Mouse (Mus musculus) B cell, adult 2 months (primary cell): ENCODE results near the gene Rln1.

Source experiments
- DNase-seq, 2 experiments: peaks; one replicate each; pipeline ENCODE4 v3.0.0; 2022

The Rln1 gene

DNA sequence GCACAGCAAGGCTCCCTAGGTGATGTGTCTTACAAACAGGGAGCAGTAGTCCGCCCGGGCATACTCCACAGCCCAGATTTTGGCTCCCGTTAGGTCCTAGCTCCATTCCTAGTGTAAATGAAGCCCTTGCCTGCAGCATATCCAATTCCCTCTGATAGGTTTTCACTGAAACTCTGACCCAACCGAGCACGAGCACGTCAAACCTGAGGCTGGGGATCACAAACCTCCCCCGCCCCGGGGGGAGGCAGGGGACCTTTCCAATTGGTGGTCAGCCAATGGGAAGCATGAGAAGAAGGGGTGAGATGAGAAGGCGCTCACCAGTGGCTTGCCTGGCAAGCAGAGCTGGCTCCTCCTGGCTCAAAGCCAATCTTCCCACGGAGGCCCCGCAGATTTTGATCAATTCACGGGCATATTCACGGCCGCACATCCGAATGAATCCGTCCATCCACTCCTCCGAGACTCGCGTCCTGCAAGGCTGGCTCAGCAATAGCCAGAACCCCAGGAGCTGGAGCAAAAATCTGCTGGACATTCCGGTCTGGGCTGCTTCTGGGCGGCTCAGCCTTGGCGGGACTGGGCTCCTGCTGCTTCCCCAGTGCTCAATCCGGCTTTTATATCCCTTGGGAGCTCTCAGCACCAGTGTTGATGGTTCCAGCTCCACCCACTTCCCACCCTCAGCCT is at the start of gene Rln1:
TSS of gene Rln1 (minus strand) at position 603 of the 678 bp plus-strand sequence.
- no peak for DNase-seq

DNA sequence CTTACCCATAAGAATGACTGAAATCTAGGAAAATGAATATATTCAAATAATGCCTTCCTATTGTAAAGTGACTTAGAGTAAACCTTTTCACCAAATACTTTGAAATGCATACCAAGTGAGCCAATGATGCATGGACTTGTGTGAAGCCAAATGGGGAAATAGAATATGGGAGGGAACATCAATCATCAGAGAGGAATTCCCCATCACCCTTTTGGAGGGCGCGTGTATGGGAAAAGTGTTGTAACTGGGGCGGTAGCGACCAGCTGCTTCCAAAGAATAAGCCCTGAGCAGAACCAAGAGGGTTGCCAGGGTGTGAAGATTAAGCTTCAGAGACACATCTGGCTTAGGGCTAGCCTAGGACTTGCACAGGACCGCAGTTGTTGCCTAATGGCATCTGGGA is 48.9 kb upstream of the Rln1 start:
- no peak for DNase-seq

DNA sequence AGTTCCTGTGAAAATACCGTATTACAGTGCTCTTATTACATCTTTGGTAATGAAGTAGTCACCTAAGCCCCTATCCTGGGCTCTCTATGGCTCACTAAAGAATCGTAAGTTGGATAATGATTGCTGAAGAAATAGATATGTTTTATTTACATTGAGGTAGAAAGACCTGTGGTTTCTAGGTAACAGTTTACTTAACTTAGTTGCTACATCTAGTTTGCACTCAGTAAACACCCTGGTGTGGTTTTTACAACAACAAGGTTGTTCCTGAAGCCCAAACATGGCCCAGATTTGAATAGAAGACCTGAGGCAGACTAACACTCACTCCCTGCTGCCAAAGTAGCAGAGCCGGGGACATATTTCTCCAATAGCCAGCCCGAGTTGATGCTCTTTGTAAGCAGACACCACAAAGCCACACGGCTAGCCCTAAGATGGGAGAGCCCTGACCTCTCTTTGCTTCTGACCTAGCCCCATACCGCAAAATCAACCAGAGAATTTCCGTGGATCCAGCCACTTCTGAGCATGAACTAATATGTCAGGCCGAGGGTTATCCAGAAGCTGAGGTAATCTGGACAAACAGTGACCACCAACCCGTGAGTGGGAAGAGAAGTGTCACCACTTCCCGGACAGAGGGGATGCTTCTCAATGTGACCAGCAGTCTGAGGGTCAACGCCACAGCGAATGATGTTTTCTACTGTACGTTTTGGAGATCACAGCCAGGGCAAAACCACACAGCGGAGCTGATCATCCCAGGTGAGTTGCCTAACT is 45.6 kb upstream of the Rln1 start:
- no peak for DNase-seq

DNA sequence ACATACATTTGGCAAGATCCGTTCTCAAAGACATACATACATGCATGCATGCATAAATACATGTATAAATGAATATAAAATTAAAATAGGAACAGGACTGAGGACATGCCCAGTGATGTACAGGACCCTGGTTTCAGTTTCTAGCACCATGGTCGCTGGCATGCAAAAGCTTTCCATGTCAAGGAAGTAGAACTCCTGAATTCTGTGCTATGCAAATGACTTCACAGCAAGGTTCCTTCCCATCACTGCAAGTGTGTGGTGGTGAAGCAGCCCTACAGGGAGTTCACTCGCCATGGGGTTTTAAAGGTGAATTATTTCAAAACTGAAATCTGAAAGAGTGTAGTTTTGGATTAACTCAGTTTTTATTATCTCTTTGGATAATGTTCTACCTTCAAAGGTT is 41.9 kb upstream of the Rln1 start:
- no peak for DNase-seq

DNA sequence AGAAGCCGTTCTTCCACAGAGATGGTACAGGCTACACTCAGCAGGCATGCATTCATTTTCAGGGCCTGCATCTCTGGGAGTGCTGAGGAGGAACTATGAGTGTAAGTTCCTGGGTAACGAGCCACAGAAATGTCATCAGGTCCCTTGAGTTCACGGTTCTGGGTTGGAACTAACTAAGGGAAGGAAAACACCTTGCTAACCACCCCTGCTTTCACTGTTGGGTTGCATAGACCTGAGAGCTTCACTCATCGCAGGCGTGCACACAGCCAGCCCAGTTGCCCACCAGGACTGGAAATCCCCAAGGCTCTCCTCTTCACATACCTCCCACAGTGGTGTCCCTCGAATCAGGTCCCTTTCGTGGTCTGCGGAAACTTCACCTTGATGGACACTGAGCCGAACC is 40.5 kb upstream of the Rln1 start:
- DNase-seq: no peak

DNA sequence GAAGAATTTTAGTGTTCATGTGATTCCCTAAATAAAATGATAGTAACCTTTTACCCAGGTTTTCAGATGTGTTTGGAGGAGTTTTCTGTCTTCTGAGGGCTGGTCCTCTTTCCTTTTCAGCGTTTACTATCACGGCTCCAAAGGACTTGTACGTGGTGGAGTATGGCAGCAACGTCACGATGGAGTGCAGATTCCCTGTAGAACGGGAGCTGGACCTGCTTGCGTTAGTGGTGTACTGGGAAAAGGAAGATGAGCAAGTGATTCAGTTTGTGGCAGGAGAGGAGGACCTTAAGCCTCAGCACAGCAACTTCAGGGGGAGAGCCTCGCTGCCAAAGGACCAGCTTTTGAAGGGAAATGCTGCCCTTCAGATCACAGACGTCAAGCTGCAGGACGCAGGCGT is 39.0 kb upstream of the Rln1 start:
- no peak for DNase-seq

DNA sequence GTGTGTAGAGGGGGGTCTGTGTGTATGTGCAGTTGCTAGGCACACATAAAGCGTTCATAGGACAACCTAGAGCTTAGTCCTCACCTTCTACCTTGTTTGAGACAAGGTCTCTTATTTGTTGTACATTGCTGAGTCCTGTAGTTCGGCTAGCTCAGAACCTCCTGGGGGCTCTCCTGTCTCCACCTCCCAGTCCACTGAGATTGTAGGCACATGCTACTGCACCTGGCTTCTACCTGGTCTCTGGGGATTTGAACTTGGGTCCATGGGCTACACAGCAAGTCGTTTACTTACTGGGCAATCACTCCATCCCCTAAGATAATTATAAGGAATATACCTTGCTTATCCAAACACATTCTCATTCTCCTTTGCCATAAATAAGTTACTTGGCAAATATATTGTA is 38.2 kb upstream of the Rln1 start:
- DNase-seq: no peak

DNA sequence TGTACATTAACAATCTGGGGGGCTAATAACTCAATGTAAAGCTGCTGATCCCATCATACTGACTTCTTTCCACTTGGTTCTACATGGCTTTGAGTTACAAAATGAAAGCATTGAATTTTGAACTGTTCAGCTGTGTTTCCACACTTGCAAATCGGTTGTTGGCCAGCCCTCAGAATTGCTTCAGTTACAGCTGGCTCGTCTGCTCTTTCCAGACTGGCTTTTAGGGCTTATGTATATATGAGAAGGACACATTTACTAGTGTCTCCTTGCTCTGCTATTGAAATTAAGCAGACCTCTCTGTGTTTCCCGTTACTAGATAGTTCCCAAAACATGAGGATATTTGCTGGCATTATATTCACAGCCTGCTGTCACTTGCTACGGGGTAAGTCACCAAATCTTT is 37.7 kb upstream of the Rln1 start:
- no peak for DNase-seq

DNA sequence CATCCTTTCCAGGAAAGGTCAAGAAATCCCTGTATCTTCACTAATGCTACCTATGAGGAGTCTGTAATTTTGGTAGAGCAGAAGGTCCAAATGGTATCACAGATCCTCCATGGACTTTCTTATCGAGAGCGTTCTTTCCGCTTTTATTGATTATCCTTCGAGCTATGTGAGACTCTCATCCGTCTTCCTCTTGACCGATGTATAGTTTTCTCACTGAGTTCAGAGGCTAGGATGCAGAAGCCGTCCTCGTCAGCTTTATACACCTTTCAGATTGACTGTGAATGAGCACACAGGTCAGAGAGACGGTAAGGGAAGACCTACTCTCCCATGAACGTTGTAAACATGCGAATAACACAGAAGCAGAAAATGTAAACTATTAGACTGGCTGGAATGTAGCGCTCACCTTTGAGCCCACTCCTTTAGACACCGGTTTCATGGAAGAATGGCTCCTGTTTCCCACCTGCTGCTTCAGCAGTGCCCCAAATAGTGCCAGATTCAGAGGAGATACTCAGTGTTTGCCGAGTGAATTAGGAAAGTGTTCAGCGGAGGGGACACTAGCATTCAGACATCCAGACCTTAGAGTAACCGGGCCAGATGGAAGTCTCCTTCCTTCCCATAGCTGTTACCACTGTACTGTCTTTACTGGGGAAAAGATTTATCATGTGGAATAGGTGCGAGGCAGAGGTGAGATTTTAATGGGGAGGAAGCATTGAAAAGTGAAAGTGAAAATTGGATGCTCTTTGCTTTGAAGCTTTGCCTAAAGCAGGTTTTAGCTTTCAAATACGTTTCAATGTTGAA is 37.0 kb upstream of the Rln1 start:
- peak in 1 of 2 experiments; percentile 38 for DNase-seq

DNA sequence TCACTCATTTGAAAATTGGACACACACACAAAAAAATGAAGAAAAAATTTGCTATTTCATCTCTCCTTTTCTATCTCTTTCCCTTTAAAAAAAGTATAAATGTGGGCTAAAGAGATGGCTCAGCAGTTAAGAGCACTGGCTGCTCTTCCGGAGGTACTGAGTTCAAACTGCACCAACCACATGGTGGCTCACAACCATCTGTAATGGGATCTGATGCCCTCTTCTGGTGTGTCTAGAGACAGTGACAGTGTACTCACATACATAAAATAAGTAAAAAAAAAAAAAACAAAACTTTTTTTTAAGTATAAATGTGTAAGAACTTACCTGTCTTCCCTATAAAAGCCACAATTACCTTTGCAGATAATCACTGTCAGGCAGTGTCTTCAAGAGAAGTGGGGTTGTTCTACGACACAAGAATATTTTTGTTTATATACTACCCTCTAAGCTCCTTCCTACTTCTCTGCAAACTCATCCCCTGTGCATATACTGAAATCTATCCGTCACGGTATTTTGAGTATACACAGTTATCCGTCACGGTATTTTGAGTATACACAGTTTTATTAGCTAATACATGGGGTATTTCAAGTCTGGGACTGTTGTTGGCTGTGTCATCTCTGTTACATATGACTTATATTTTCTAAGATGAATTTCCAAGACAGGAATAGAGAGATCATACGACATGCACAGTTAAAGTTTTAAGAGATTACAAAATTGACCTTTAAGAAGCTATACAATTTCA is 36.2 kb upstream of the Rln1 start:
- no peak for DNase-seq

DNA sequence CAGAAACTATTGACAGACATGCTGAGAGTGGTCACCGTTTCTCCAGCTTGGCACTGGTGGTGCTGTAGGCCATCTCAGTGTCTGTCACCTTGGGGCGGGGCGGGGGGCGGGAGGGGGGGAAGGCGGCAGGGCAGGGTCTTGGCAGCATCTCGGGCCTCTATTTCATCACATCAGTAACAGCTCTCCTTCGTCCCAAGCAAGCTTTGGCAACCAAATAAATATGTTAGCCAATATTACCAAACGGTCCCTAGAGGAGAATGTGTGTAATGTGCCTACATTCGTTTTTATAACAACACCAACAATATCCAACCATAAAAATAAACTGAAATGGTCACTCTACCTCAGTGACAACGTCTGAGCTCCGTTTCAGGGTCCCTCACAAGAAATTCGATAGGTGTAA is 35.6 kb upstream of the Rln1 start:
- DNase-seq: no peak

DNA sequence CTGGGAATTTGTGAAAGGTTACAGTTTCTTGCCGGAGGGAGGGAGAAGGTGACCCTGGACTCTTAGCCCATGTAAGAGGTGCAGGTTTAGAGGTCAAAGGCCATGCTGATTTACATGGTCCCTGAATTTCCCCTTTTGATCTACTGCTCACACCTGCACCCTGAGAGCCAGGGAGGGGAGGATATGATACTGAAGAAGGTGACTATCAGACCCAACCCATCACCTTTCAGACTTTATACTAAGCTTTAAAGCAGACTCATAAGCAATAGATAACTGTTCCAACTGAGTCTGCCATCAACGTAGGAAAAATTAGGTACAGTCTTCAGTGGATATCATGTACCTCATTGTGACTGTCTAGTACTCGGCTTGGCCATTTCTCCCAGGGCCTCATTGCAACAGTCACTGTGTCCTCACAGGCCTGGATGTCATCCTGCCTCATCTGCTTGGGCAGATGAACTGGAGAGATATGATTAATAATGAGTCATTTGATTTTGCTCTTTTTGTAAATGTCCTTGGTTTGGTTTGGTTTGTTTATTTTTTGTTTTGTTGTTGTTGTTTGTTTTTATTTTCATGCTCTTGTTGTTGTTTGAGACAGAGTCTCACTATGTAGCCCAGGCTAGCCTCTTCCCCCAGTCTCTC is 34.3 kb upstream of the Rln1 start:
- peak; percentile 40 to 43 for DNase-seq

DNA sequence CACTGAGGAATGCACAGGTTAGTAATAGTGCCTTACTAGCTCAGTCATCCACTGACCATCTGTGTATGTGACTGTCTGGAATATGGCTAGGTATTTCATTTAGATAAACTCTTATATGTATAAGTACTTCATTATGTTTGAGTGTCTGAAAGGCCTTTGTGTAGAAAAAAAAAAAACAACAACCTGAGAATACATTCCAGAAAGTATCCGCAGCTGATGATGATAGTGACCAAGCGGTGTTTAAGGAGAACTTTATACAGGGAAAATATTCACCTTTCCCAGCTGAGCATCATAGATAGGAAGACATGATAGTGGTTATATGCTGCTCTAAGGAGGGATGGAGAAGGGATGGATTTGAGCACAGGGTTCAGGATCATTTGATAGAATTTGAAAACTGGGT is 33.6 kb upstream of the Rln1 start:
- no peak for DNase-seq

DNA sequence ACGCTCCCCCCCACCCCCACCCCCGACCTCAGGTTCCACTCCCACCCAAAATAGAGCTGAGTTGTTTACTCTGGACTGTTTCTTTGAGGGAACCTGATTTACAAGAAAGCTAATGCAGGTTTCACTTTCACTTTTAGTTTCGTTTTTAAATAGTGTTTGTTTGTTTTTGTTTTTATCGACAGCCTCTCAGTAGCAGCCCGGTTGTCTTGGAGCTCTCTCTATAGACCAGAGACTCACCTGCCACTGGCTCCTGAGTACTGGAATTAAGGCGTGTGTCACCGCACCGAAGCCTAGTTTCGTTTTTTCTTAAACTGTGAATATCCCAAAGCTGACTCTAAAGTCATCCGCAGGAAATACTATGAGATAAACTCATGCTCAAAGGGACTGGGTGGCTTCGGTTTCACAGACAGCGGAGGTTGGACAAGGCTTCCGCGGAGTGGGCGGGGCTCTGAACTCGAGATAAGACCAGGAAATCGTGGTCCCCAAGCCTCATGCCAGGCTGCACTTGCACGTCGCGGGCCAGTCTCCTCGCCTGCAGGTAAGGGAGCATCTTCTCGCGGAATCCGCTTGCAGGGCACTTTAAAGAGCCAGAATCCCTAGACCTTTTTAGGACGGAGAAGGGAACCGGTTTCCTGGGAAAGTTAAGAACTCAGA is 32.6 kb upstream of the Rln1 start, which contains the start of the genes Plgrkt and Cd274:
TSS of gene Plgrkt (minus strand) at position 422 of the 654 bp plus-strand sequence.
TSS of gene Cd274 (plus strand) at position 487 of the 654 bp plus-strand sequence.
- DNase-seq: peak; percentile 90 to 93

DNA sequence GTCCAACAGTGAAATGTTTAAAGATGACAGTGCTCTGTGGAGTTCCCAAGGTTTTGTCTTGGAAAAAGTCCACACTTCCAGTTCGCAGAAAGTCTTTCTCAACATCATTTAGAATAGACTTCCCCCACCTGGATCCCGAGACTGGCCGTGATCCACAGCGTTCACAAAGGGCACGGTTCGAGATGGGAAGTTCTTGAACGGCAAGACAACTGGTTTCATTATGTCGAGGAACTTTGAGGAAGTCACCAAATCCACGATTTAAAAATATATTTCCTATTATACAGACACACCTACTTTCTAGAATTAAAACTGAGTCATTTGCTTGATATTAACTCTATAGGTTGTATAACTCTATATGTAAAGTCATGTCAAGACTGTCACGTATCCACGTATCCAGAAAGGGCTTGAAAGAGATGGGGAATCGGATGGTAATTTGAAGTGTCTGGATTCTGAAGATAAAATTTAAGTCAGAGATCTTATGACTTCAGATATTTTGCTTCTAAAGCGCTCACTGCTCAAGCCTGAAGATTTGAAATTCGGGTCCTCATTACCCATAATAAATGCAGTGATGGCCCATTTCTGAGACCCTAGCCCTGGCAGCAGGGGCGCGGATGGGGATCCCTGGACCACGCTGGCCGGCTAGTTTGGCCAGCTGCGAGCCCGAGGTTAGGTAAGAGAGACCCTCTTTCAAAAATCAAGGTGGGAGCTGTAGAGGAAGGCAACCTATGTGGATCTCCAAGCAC is 31.9 kb upstream of the Rln1 start:
- peak; percentile 46 to 47 for DNase-seq

DNA sequence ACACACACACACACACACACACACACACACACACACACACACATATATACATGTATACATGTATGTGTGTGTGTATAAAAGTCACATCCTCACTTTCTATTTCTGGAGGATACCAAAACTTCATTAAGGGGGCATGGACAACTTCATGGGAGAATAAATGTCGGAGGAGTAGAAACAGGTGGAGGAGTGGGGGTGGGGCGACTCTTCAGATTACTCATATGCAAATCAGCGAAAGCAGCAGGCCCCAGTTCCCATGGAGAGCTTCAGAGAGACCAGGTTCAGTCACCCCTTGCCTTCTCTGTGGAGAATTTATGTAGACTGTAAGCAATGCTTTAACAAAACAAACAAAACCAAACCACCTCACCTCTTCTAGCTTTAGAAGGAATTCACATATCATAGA is 30.6 kb upstream of the Rln1 start:
- DNase-seq: peak; percentile 85 to 90

DNA sequence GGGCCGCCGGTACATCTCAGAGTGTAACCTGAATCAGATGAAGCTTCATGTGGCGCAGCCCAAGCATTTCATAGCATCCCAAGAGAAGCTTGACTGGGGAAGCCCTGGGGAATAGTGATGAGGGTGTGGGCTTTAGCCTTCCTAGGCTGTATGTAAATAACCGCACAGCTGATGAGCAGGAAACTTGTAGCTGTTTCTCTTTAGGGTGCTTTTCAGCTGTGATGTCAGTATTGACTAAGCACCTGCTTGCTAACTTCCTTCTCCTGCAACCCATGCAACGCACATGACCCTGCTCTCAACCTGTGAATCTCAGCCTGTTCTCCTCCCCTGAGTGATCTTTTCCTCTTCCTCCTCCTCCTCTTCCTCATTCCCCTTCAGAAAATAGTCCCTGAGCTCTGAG is 29.6 kb upstream of the Rln1 start:
- DNase-seq: peak; percentile 79 to 84

DNA sequence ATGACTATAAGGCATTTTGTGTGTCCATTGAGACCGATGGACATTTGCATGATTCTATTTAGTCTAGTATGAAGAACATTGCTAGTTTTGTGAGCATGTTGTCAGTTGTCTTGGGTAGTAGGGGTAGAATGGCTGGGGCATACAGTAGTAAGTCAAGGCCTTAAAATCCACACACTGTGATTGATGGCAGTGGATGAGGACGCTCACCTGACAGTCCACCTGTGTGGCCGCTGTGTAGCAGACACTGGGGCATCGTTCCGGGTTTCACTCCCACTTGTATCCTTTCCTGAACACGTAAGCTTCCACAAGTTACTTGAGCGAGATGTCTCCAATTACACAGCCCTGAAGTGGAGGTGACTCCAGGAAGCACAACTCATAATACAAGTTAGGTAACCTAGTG is 29.1 kb upstream of the Rln1 start:
- no peak for DNase-seq

DNA sequence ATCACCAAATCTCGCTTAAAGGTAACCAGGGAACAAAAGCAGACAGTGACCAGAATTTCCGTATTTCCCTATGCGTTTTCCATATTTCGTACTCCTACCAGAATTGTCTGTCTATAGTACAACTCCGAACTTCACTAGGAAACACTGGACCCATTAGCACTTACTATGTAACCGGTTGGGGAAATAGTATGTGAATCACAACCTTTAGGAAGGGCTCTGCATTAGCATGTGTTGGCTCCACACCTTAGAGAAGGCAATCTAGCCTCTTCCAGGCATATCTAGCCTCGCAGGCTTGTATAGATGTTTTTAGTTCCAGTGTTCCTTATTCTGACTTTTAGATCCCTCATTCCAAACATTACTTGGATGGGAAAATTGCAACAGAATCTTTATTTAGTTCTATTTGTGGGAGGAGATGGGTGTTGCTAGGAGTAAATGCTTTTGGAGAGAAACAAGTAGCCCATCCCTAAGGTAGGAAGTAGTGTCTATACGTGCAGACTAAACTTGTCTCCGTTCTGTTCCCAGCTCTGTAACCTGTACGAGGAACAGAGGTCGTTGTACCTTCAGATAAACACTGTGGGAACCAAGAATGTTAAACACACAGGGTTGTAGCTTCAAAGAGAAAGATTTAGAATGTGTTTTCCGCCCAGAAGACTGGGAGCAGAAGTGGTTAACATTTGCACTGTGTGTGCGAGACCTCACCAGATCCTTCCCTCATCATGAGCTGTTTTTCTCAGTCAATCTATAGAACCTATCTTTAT is 27.9 kb upstream of the Rln1 start:
- DNase-seq: no peak

DNA sequence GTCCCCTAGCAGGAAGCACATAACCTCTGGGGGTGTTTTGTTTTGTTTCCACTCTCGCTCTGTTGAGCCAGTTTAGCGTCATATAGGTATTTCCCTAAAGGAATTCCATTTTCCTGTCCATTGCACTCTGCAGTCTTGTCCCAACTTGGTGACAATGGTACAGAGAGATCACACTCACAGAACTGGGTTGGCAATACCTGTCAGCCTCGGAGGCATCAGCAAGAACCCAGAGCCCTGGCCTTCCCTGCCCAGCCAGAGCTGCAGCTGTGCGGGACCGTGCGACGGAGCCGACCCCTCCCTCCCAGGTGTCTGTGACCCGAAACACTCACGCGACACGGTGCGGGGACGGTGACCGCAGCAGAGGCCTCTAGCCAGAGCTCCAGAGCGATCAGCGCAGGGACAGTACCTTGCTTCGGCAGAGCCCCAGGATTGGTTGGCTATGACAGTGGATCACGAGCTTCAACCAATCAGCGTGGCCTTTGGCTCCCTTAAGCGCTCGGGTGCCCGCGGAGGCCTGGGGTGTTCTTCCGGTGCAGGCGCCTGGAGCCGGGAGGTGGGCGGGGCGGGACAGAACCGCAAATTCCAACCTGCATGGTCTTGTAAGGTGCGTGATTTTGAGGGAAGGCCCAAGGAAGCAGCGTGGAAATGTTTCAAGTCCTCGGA is 27.1 kb upstream of the Rln1 start:
- DNase-seq: peak; percentile 86 to 87
